Mouse (Mus musculus): ENCODE results near the gene Ptpn11.
A peak's percentile ranks its signal among the peaks of the same experiment; 100 is the strongest.
"Not testable (repeated sequence)": the region's sequence is repeated elsewhere in the genome, so short reads cannot be mapped to it uniquely, and the experiment has no call there.

Ptpn11 gene

GRCm38 (mm10) chr5:121212108-121212507 is 20.9 kb upstream of the Ptpn11 start:
- DNase-seq: no peak

GRCm38 (mm10) chr5:121210601-121210924 is 19.4 kb upstream of the Ptpn11 start:
- DNase-seq: no peak

GRCm38 (mm10) chr5:121209755-121210600 is 18.8 kb upstream of the Ptpn11 start:
- DNase-seq: no peak

- DNase-seq: no peak
These were observed 15.8 kb upstream of the Ptpn11 start for GRCm38 (mm10) chr5:121206984-121207383.

GRCm38 (mm10) chr5:121206540-121206939 is 15.3 kb upstream of the Ptpn11 start:
- no peak for DNase-seq

GRCm38 (mm10) chr5:121205537-121206130 is 14.4 kb upstream of the Ptpn11 start:
- not testable (repeated sequence) for DNase-seq

- peak; percentile 86 for DNase-seq
These were observed 13.2 kb upstream of the Ptpn11 start, which contains the start of gene Rpl6 for GRCm38 (mm10) chr5:121204132-121205089. Gene Rpl6, plus strand, starts transcription at chr5:121204481.

- DNase-seq: no peak
These were observed 11.3 kb upstream of the Ptpn11 start for GRCm38 (mm10) chr5:121202467-121202866.

- DNase-seq: no peak
These were observed 10.5 kb upstream of the Ptpn11 start for GRCm38 (mm10) chr5:121201739-121202138.

- no peak for DNase-seq
These were observed 7.2 kb upstream of the Ptpn11 start for GRCm38 (mm10) chr5:121198376-121198775.

- no peak for DNase-seq
These were observed 6.1 kb upstream of the Ptpn11 start for GRCm38 (mm10) chr5:121197337-121197736.

GRCm38 (mm10) chr5:121196764-121197163 is 5.6 kb upstream of the Ptpn11 start:
- no peak for DNase-seq

- DNase-seq: no peak
These were observed 3.0 kb upstream of the Ptpn11 start for GRCm38 (mm10) chr5:121194173-121194572.

GRCm38 (mm10) chr5:121191584-121191906 is 348 bp upstream of the Ptpn11 start:
- DNase-seq: no peak

- no peak for DNase-seq
These were observed 874 bp downstream of the Ptpn11 start for GRCm38 (mm10) chr5:121190210-121190835.

- DNase-seq: no peak
These were observed 2.0 kb downstream of the Ptpn11 start for GRCm38 (mm10) chr5:121189182-121189581.

- DNase-seq: no peak
These were observed 2.9 kb downstream of the Ptpn11 start for GRCm38 (mm10) chr5:121188265-121188664.

- DNase-seq: no peak
These were observed 3.6 kb downstream of the Ptpn11 start for GRCm38 (mm10) chr5:121187580-121188001.

- peak; percentile 27 for DNase-seq
These were observed 6.1 kb downstream of the Ptpn11 start for GRCm38 (mm10) chr5:121184945-121185551.

GRCm38 (mm10) chr5:121184375-121184774 is 6.8 kb downstream of the Ptpn11 start:
- DNase-seq: no peak

GRCm38 (mm10) chr5:121183269-121183668 is 7.9 kb downstream of the Ptpn11 start:
- DNase-seq: no peak
